Comparison of ENCODE assay signal across 16 mouse cellular contexts in the genomic region with DNA sequence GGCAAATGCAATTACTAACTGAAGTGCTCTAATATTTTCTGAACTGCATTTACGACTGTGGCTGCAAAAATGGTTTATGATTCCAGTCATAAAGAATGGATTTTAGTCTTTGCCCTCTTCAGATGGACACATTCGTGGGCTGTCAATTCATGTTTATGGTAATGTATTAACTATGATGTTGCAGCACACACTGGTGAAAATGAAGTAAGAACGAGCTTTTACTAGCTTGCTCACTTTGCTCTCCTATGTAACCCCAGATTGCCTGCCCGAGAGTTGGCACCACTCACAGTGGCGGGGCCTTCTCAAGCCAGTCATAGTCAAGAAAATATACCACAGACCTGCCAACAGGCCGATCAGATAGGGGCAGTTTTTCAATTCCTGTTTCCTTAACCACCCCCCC.
DNase-seq lines count a peak whose midpoint lies in the region; ATAC-seq and TF ChIP-seq lines count a peak whose summit lies in the region.
"Had no signal": no experiment of that assay in that cellular context is flagged by ENCODE, and none has a peak within 500 bp of the region (broad histone marks: within the 10 kb centered on the region; RNA-seq: fewer than 3 reads in every experiment).

No protein-coding gene starts in this region.

- H3K27ac ChIP-seq in intestine, embryonic 15.5 days, result no peak overlapping the region
- no peak overlapping the region for H3K27ac ChIP-seq in intestine, embryonic 16.5 days (ENCODE audit: low read length)
- H3K27ac ChIP-seq in small intestine, adult 2 months (ENCODE audit: insufficient read depth, low read depth, low read length), result 0 out of 2 replicates have a peak overlapping the region, but pooled peaks have one; percentile 46
- H3K27ac ChIP-seq in forebrain, embryonic 14.5 days (ENCODE audit: low read depth, low read length), result no peak overlapping the region
- H3K27ac ChIP-seq: embryonic facial prominence, embryonic 10.5 days; embryonic facial prominence, embryonic 12.5 days; forebrain, embryonic 13.5 days had no signal

- no peak overlapping the region for H3K4me3 ChIP-seq in intestine, embryonic 15.5 days (replicated peaks)
- no peak overlapping the region for H3K4me3 ChIP-seq in intestine, embryonic 16.5 days (ENCODE audit: low read length)
- H3K4me3 ChIP-seq in small intestine, adult 2 months (ENCODE audit: low read depth, low read length), result no peak overlapping the region
- no peak overlapping the region for H3K4me3 ChIP-seq in forebrain, embryonic 14.5 days (ENCODE audit: low read depth, low read length)
- H3K4me3 ChIP-seq: embryonic facial prominence, embryonic 10.5 days; embryonic facial prominence, embryonic 12.5 days; forebrain, embryonic 13.5 days had no signal

- H3K27me3 ChIP-seq in intestine, embryonic 15.5 days (replicated peaks), result no peaks in the 10 kb centered on the region
- no peaks in the 10 kb centered on the region for H3K27me3 ChIP-seq in intestine, embryonic 16.5 days (replicated peaks; ENCODE audit: control insufficient read depth, insufficient read depth, low read length)
- H3K27me3 ChIP-seq in small intestine, adult 2 months (ENCODE audit: control insufficient read depth, insufficient read depth, low read length), result no peaks in the 10 kb centered on the region
- H3K27me3 ChIP-seq in forebrain, embryonic 14.5 days (replicated peaks; ENCODE audit: control insufficient read depth, insufficient read depth, low read length), result no peaks in the 10 kb centered on the region
- H3K27me3 ChIP-seq: embryonic facial prominence, embryonic 12.5 days; forebrain, embryonic 13.5 days had no signal

- TF ChIP-seq POLR2A in small intestine, adult 2 months (IDR thresholded peaks at IDR 0.05; ENCODE audit: low read depth, low read length), result no peak

- DNase-seq in forebrain, embryonic 14.5 days (ENCODE audit: low spot score), result no peak
- DNase-seq: adrenal gland, adult 2 months; adrenal gland, postnatal 10 days; adrenal gland, postnatal 36 days; cerebellum, adult 11-12 months; cerebellum, adult 2 months; cerebellum, adult 9-10 months; cerebellum, postnatal 25 days had no signal

- TF ChIP-seq CTCF in small intestine, adult 2 months (IDR thresholded peaks at IDR 0.05; ENCODE audit: extremely low read depth, insufficient read length, insufficient replicate concordance, low read depth, low read length), result no peak

- H3K36me3 ChIP-seq in intestine, embryonic 15.5 days, result no peaks in the 10 kb centered on the region
- H3K36me3 ChIP-seq in intestine, embryonic 16.5 days (ENCODE audit: control insufficient read depth, insufficient read depth, low read length), result no peaks in the 10 kb centered on the region
- no peaks in the 10 kb centered on the region for H3K36me3 ChIP-seq in small intestine, adult 2 months (ENCODE audit: control insufficient read depth, insufficient read depth, low read length)
- no peaks in the 10 kb centered on the region for H3K36me3 ChIP-seq in forebrain, embryonic 14.5 days (ENCODE audit: control insufficient read depth, insufficient read depth, low read length)
- H3K36me3 ChIP-seq: embryonic facial prominence, embryonic 10.5 days; embryonic facial prominence, embryonic 12.5 days had no signal

- no peak overlapping the region for H3K9ac ChIP-seq in intestine, embryonic 15.5 days
- H3K9ac ChIP-seq in intestine, embryonic 16.5 days (ENCODE audit: low read depth, low read length), result no peak overlapping the region
- no peak overlapping the region for H3K9ac ChIP-seq in forebrain, embryonic 14.5 days (ENCODE audit: low read length)
- H3K9ac ChIP-seq: embryonic facial prominence, embryonic 12.5 days; forebrain, embryonic 13.5 days had no signal

- H3K9me3 ChIP-seq in intestine, embryonic 15.5 days, result no peaks in the 10 kb centered on the region
- H3K9me3 ChIP-seq in intestine, embryonic 16.5 days (ENCODE audit: control insufficient read depth, low read length), result no peaks in the 10 kb centered on the region
- H3K9me3 ChIP-seq in forebrain, embryonic 14.5 days (replicated peaks; ENCODE audit: control insufficient read depth, low read length), result no peaks in the 10 kb centered on the region
- H3K9me3 ChIP-seq: embryonic facial prominence, embryonic 10.5 days; embryonic facial prominence, embryonic 12.5 days; forebrain, embryonic 13.5 days had no signal

- no peak overlapping the region for H3K4me2 ChIP-seq in intestine, embryonic 15.5 days (replicated peaks)
- H3K4me2 ChIP-seq in intestine, embryonic 16.5 days (ENCODE audit: low read depth, low read length), result no peak overlapping the region
- H3K4me2 ChIP-seq in forebrain, embryonic 14.5 days (ENCODE audit: low read length), result no peak overlapping the region
- H3K4me2 ChIP-seq: embryonic facial prominence, embryonic 12.5 days; forebrain, embryonic 13.5 days had no signal

- H3K4me1 ChIP-seq in intestine, embryonic 15.5 days (replicated peaks), result no peaks in the 10 kb centered on the region
- no peaks in the 10 kb centered on the region for H3K4me1 ChIP-seq in intestine, embryonic 16.5 days (ENCODE audit: control insufficient read depth, insufficient read depth, low read length)
- peaks cover 7% of the 10 kb centered on the region; the same call in 1 of the 2 replicates for H3K4me1 ChIP-seq in small intestine, adult 2 months (ENCODE audit: control insufficient read depth, insufficient read depth, insufficient read length, low read length)
- no peaks in the 10 kb centered on the region for H3K4me1 ChIP-seq in forebrain, embryonic 14.5 days (ENCODE audit: control insufficient read depth, insufficient read depth, low read length)
- H3K4me1 ChIP-seq: embryonic facial prominence, embryonic 12.5 days; forebrain, embryonic 13.5 days had no signal

- ATAC-seq in intestine, embryonic 15.5 days, result peak; percentile 87
- ATAC-seq in intestine, embryonic 16.5 days, result peak; percentile 91
- no peak for ATAC-seq in monocyte, adult 5-6 weeks (replicated peaks; ENCODE audit: insufficient number of reproducible peaks, low FRiP score, low TSS enrichment, poor library complexity, severe bottlenecking)
- ATAC-seq in forebrain, embryonic 14.5 days, result no peak
- ATAC-seq: forebrain, embryonic 13.5 days; forebrain, embryonic 16.5 days had no signal

- 65% methylated on average over 6 of the region's 6 CpGs for WGBS in intestine, embryonic 15.5 days
- 64% methylated on average over 6 of the region's 6 CpGs for WGBS in intestine, embryonic 16.5 days
- 30% methylated on average over 6 of the region's 6 CpGs for WGBS in small intestine, adult 2 months
- 87% methylated on average over 6 of the region's 6 CpGs for WGBS in forebrain, embryonic 14.5 days

Comparison
In these comparisons a context has a peak if more than half of its experiments do, and no peak if none do; other contexts are left out.
1. ATAC-seq: peak in intestine, embryonic 15.5 days (single experiment) and intestine, embryonic 16.5 days (single experiment); none in monocyte, adult 5-6 weeks (single experiment) and forebrain, embryonic 14.5 days (single experiment).